Mouse (Mus musculus): ENCODE data around the gene Dnajc12. TPM values are rescaled to one million over a fixed set of nuclear protein-coding genes. Genes with fewer than 3 reads are reported as not detected.

The Dnajc12 gene
- polyA plus RNA-seq, 1 experiment from 2014 or later: 6.4 TPM

DNA sequence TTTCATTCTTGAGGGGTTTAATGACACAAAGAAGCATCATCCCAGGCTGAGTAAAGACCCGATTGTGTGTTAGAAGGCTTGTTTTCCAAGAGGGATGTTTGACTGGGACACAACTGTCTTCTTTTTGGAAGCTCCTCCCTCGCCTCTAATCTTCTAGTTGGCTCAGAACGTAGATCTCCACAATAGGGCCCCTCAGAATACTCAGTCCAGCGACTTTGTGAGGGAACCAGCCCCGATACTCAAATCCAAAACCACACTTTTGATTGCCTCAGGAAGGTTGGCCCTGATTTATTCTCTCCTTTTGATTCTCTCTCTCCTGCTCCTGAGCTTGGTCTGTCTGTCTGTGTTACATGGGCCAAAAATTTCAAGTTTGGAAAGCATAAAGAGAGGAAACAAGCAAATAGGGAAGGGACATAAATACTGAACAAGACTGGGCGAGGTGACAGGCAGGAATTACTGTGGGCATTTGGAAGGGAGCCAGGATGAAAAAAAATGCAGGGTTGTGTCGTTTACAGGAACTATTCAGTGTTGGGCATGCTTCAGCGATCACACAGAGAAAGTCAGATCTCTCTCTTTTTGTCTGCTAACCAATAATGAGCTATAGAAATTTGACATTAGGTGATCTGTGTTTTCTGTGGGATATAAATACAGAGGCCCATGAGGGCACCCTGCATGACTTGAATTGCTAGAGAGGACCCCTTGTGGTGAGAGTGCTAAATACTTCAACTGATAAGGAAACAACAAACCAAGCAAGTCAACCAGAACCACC lies 73.1 kb downstream of the Dnajc12 start:
- H3K4me2 ChIP-seq (replicated peaks; ENCODE audit: low read depth): no peak overlapping the region
- WGBS: 59% methylated on average over 8 of the region's 8 CpGs
- TF ChIP-seq CTCF (IDR thresholded peaks at IDR 0.05; ENCODE audit: low read depth): peak; percentile 27; the same call in 1 of the 2 replicates
- ATAC-seq: no peak
- no peaks in the 10 kb centered on the region for H3K27me3 ChIP-seq (replicated peaks; ENCODE audit: control insufficient read depth, insufficient read depth, low read length)
- H3K9ac ChIP-seq (ENCODE audit: low read depth, low read length): no peak overlapping the region
- H3K4me3 ChIP-seq (ENCODE audit: low read depth, low read length): no peak overlapping the region
- no peaks in the 10 kb centered on the region for H3K9me3 ChIP-seq (ENCODE audit: control insufficient read depth)
- no peak overlapping the region for H3K27ac ChIP-seq (ENCODE audit: low read depth, low read length)
- H3K36me3 ChIP-seq (ENCODE audit: control insufficient read depth, insufficient read depth): no peaks in the 10 kb centered on the region
- no peaks in the 10 kb centered on the region for H3K4me1 ChIP-seq (replicated peaks; ENCODE audit: control insufficient read depth, insufficient read depth, low read length)

DNA sequence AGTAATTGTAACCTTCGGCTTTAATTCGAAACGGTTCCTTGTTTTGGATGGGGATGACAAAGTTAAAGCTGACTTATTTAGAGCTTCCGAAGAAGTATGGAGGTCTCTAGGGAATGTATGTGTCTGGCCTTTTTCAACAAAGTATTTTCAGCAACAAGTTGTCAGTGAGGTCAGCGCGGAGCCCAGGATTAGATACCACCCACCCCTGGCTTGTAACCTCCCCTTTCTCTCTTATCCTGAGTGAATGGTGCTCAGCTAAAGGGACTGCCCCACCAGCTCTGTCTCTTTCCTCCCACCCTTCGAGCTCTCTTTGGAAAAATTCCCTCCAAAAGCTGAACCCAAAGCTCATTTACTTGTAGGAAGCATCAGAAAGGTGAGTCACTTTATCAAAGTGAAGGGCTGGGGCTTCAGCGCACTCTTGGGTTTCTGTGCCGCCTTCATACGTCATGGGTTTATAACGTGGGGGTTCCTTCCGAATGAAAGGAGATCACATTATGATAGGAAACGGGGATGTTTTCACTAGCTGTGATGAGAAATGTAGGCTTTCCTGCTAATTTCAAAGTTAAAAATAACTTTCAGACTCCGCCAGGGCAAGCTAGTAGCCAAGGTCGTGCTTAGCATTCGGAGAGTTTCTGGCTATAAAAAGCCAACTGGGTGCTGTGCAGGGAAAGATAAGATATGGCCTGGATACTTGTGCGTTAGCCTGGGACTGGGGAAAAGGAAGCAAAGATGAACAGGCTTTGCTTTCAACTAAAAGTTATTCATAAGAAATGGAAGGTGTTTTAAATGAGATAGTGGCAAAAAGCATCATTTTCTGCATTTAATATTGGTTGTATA lies 75.3 kb downstream of the Dnajc12 start:
- no peaks in the 10 kb centered on the region for H3K4me1 ChIP-seq (replicated peaks; ENCODE audit: control insufficient read depth, insufficient read depth, low read length)
- ATAC-seq: no peak
- no peak overlapping the region for H3K27ac ChIP-seq (ENCODE audit: low read depth, low read length)

More for the DNA sequence above, 75.3 kb downstream of the Dnajc12 start:
- TF ChIP-seq CTCF (IDR thresholded peaks at IDR 0.05; ENCODE audit: low read depth): no peak
- H3K9ac ChIP-seq (ENCODE audit: low read depth, low read length): no peak overlapping the region
- peak overlapping the region; percentile 45 for H3K4me2 ChIP-seq (replicated peaks; ENCODE audit: low read depth)
- no peaks in the 10 kb centered on the region for H3K36me3 ChIP-seq (ENCODE audit: control insufficient read depth, insufficient read depth)
- 40% methylated on average over 17 of the region's 17 CpGs for WGBS
- H3K27me3 ChIP-seq (replicated peaks; ENCODE audit: control insufficient read depth, insufficient read depth, low read length): no peaks in the 10 kb centered on the region
- H3K9me3 ChIP-seq (ENCODE audit: control insufficient read depth): no peaks in the 10 kb centered on the region
- H3K4me3 ChIP-seq (ENCODE audit: low read depth, low read length): peak overlapping the region; percentile 13; the same call in 1 of the 2 replicates

Other genes with a start within 250 kb of the Dnajc12 start
- gene Mypn, start 178.5 kb upstream of the Dnajc12 start, polyA plus RNA-seq (2015; fragmentation: Nextera tagmentation; extraction: Ambion mirVana): 0.03 and 0.05 TPM in 2 replicates
- 19.2 and 21.4 TPM in 2 replicates for gene Herc4, start 138.6 kb upstream of the Dnajc12 start, polyA plus RNA-seq (2015; fragmentation: Nextera tagmentation; extraction: Ambion mirVana)
- gene Sirt1, start 739 bp upstream of the Dnajc12 start, polyA plus RNA-seq (2015; fragmentation: Nextera tagmentation; extraction: Ambion mirVana): 3.9 and 5.2 TPM in 2 replicates
- not detected in 2 replicates for gene Gm7075, start 39.3 kb downstream of the Dnajc12 start, polyA plus RNA-seq (2015; fragmentation: Nextera tagmentation; extraction: Ambion mirVana)
- 0.33 and 0.55 TPM in 2 replicates for gene Ctnna3, start 47.7 kb downstream of the Dnajc12 start, polyA plus RNA-seq (2015; fragmentation: Nextera tagmentation; extraction: Ambion mirVana)